Mouse (Mus musculus): ENCODE results near the gene Selplg. TPM values are rescaled to one million over a fixed set of nuclear protein-coding genes. Genes with fewer than 3 reads are reported as not detected.

Selplg gene
- polyA plus RNA-seq, 1 experiment from 2014 or later = 2.5 TPM

DNA sequence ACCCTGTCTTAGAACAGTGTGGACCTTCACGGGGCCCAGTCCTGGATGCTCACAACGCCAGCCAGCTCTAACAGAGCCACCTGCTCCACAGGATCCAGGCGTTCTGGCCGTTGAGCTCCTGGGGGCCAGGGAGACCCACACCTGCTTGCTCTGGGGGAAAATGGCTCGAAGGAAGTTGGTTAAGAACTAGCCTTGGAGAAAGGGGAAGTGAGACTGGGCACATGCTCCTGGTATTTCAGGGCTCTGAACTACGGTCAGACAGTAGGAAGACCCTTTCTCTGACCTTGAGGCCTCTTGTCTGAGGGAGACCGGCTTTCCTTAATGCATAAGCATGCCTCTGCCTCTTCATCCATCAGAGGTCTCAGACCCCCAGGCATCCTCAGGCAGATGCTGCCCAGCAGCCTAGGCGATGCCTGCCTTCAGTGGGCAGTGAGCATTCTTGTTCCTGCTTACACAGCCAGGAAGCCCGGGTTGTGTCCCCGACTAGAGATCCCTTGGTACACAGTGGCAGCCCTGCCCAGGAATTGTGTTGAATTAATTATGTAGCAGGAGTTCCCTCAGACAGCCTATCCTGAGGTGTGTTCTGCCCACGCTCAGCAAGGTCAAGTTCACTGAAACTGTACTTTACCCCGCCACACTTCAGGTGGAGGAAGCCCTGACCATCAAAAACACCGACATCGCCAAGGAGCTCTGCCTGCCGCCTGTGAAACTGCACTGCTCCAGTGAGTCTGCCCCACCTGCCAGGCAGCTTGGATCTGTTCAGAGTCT is 56.1 kb downstream of the Selplg start:
- H3K4me1 ChIP-seq (ENCODE audit: control insufficient read depth, insufficient read depth, low read depth, low read length) = peaks cover 10% of the 10 kb centered on the region
- no peak overlapping the region for H3K4me2 ChIP-seq (ENCODE audit: low read length)
- H3K27ac ChIP-seq (ENCODE audit: low read depth, low read length) = no peak overlapping the region
- WGBS = 88% methylated on average over 15 of the region's 15 CpGs
- H3K27me3 ChIP-seq (replicated peaks; ENCODE audit: control insufficient read depth, insufficient read depth, low read length) = no peaks in the 10 kb centered on the region
- no peak overlapping the region for H3K4me3 ChIP-seq (ENCODE audit: low read length)
- no peak overlapping the region for H3K9ac ChIP-seq (ENCODE audit: low read depth, low read length)
- no peaks in the 10 kb centered on the region for H3K9me3 ChIP-seq (ENCODE audit: control insufficient read depth, low read length)
- no peak for ATAC-seq
- H3K36me3 ChIP-seq (ENCODE audit: control insufficient read depth, insufficient read depth, low read length) = peaks cover 14% of the 10 kb centered on the region; the same call in 1 of the 2 replicates

- H3K9me3 ChIP-seq (ENCODE audit: control insufficient read depth, low read length) = no peaks in the 10 kb centered on the region
- no peak for ATAC-seq
- 92% methylated on average over 10 of the region's 10 CpGs for WGBS
These were observed 56.9 kb downstream of the Selplg start for GRCm38 (mm10) chr5:113775585-113775984.

DNA sequence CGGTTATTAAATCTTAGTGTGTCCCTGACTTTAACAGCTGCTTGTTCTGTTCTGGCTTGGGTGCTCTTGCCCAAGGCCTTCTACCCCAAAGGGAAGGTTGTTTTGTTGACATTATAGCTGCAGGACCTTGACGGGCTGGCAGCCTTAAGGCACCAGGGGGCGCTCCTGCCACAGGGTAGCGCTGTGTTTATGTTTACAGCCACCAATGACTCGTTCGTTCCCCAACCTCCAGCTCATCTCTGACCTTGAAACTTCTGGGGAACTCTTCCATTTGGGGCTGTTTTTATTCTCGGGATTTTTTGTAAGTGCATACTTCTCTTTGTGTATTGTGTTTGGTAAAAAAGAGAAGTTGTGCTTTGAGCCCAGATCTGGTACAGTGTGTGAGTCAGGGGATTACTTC is 58.8 kb downstream of the Selplg start:
- Histone ChIP-seq H3K9ac (ENCODE audit: low read depth, low read length) (no peak overlapping the region), H3K27ac (ENCODE audit: low read depth, low read length) (no peak overlapping the region), H3K36me3 (ENCODE audit: control insufficient read depth, insufficient read depth, low read length) (peaks cover 14% of the 10 kb centered on the region; the same call in 1 of the 2 replicates), H3K9me3 (ENCODE audit: control insufficient read depth, low read length) (no peaks in the 10 kb centered on the region), H3K4me1 (ENCODE audit: control insufficient read depth, insufficient read depth, low read depth, low read length) (peaks cover 27% of the 10 kb centered on the region), H3K4me2 (ENCODE audit: low read length) (peak overlapping the region; percentile 94), H3K27me3 (replicated peaks; ENCODE audit: control insufficient read depth, insufficient read depth, low read length) (no peaks in the 10 kb centered on the region), H3K4me3 (ENCODE audit: low read length) (peak overlapping the region; percentile 91)
- ATAC-seq = no peak
- under 1% methylated on average over 7 of the region's 7 CpGs for WGBS

More at GRCm38 (mm10) chr5:113775585-113775984, 56.9 kb downstream of the Selplg start:
- no peak overlapping the region for H3K4me2 ChIP-seq (ENCODE audit: low read length)
- no peaks in the 10 kb centered on the region for H3K27me3 ChIP-seq (replicated peaks; ENCODE audit: control insufficient read depth, insufficient read depth, low read length)
- H3K4me1 ChIP-seq (ENCODE audit: control insufficient read depth, insufficient read depth, low read depth, low read length) = peaks cover 10% of the 10 kb centered on the region
- H3K36me3 ChIP-seq (ENCODE audit: control insufficient read depth, insufficient read depth, low read length) = peaks cover 14% of the 10 kb centered on the region; the same call in 1 of the 2 replicates
- H3K4me3 ChIP-seq (ENCODE audit: low read length) = no peak overlapping the region
- no peak overlapping the region for H3K27ac ChIP-seq (ENCODE audit: low read depth, low read length)
- H3K9ac ChIP-seq (ENCODE audit: low read depth, low read length) = no peak overlapping the region

DNA sequence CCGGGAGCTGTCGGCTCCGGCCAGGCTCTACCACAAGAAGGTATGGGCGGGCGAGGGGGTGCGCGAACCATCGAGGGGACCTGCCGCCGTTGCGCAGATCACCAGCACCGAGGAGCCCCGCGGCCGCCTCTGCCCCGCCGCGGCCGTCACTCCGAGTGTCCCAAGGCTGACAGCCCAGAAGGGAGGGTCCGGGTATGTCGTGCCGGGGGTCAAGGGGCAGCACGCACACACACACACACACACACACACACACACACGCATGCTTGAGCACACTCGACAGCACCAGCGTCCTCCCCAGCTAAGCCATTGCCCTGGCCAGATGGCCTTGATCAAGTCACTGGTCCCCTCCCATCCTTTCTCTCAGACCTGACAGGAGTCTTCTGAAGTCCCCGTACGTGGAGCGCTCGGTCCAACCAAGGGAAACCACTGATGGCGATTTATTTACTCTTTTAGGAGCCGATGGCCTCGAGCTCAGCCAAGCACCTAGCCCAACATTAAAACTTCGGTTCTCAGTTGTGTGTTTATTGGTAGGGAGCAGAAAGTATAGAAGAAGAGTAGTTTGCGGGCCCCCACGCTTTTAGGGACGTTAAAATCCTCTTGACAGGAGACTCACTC is 59.4 kb downstream of the Selplg start:
- WGBS = 2% methylated on average over 26 of the region's 38 CpGs

DNA sequence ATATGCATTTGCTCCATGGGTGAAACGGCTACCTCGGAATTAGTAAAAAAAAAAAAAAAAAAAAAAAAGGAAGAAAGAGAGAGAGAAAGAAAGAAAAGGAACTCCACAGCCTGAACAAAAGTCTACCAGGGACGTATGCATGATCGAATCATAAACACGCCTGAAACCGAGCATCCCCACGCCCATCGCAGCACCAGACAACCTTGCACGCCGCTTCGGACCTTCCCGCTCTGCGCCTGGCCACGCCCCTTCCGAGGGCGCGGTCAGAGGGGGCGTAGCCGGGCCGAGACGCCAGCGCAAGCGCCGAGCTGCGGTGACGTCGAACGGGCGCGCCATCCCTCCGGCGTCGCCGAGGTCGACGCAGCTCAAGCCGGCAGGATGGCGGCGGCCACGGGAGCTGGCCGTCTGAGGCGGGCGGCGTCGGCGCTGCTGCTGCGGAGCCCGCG is 60.0 kb downstream of the Selplg start, which contains the start of the genes Sart3 and Iscu:
Gene Sart3, minus strand, starts transcription at position 61 of the 446 bp plus-strand sequence.
Gene Iscu, plus strand, starts transcription at position 299 of the 446 bp plus-strand sequence.
- under 1% methylated on average over 39 of the region's 49 CpGs for WGBS
- peak within 1 kb of the TSS; percentile 93 for H3K9ac ChIP-seq (ENCODE audit: low read depth, low read length)

More for the DNA sequence above, 59.4 kb downstream of the Selplg start:
- peak; percentile 50 for ATAC-seq
- H3K9me3 ChIP-seq (ENCODE audit: control insufficient read depth, low read length) = no peaks in the 10 kb centered on the region
- peak overlapping the region; percentile 99 for H3K27ac ChIP-seq (ENCODE audit: low read depth, low read length)
- peaks cover 27% of the 10 kb centered on the region for H3K4me1 ChIP-seq (ENCODE audit: control insufficient read depth, insufficient read depth, low read depth, low read length)
- no peaks in the 10 kb centered on the region for H3K27me3 ChIP-seq (replicated peaks; ENCODE audit: control insufficient read depth, insufficient read depth, low read length)
- H3K36me3 ChIP-seq (ENCODE audit: control insufficient read depth, insufficient read depth, low read length) = peaks cover 16% of the 10 kb centered on the region
- H3K4me3 ChIP-seq (ENCODE audit: low read length) = peak overlapping the region; percentile 91
- H3K4me2 ChIP-seq (ENCODE audit: low read length) = peak overlapping the region; percentile 94
- peak overlapping the region; percentile 93 for H3K9ac ChIP-seq (ENCODE audit: low read depth, low read length)

DNA sequence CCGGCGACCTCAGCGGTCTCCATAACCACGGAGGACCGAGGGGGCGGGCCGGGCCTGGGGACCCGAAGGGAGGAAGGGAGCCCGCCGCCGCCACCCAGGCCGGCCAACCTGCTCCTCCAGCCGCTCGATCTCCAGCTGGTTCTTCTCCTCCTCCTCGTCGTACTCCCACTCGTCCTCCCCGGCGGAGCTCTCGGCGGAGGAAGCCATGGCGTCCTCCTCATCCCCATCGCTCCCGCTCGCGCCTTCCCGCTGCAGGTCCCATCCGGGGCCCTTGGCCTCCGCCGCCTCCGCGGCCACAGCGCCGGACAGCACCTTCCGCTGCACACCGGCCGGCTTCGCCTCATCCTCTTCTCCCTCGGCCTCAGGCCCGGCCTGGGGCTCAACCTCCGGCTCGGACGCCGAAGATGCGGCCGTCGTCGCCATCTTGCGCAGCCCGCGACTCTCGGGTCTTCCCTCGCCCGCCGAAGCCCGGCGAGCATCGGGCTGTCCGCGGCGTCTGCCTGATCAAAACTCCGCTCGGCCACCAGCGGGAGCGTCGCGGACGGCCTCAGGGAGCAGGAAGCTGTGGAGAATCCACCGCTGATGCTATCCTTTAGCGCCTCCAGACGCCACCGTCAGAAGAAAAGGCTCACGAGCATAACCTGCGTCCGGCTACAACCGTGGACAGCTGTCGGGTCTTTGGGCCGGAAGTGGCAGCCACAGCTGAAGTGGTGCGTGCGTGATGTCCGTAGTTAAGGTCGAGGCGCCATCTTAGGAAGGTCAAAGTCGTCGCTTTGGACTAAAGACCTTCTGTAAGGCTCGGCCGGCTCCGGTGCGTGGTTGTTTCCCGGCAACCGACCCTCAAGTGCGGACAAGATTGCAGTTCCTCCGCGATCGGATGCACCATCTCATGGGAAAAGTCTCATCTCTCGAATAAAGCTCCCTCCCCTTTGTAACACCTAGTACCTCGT is 61.0 kb downstream of the Selplg start:
- Histone ChIP-seq H3K9me3 (ENCODE audit: control insufficient read depth, low read length) (no peaks in the 10 kb centered on the region), H3K4me3 (ENCODE audit: low read length) (peak overlapping the region; percentile 91), H3K27me3 (replicated peaks; ENCODE audit: control insufficient read depth, insufficient read depth, low read length) (no peaks in the 10 kb centered on the region), H3K9ac (ENCODE audit: low read depth, low read length) (peak overlapping the region; percentile 93), H3K36me3 (ENCODE audit: control insufficient read depth, insufficient read depth, low read length) (peaks cover 11% of the 10 kb centered on the region), H3K4me2 (ENCODE audit: low read length) (peak overlapping the region; percentile 94), H3K27ac (ENCODE audit: low read depth, low read length) (peak overlapping the region; percentile 99), H3K4me1 (ENCODE audit: control insufficient read depth, insufficient read depth, low read depth, low read length) (peaks cover 27% of the 10 kb centered on the region)
- peak; percentile 80 for ATAC-seq
- under 1% methylated on average over 86 of the region's 97 CpGs for WGBS

More for the DNA sequence above, 60.0 kb downstream of the Selplg start, which contains the start of the genes Sart3 and Iscu:
- H3K27me3 ChIP-seq (replicated peaks; ENCODE audit: control insufficient read depth, insufficient read depth, low read length) = no peaks in the 10 kb centered on the region
- ATAC-seq = peak; percentile 88
- H3K4me2 ChIP-seq (ENCODE audit: low read length) = peak within 1 kb of the TSS; percentile 94
- peaks cover 17% of the 10 kb centered on the region for H3K36me3 ChIP-seq (ENCODE audit: control insufficient read depth, insufficient read depth, low read length)
- peak within 1 kb of the TSS; percentile 99 for H3K27ac ChIP-seq (ENCODE audit: low read depth, low read length)
- H3K9me3 ChIP-seq (ENCODE audit: control insufficient read depth, low read length) = no peaks in the 10 kb centered on the region
- peaks cover 27% of the 10 kb centered on the region for H3K4me1 ChIP-seq (ENCODE audit: control insufficient read depth, insufficient read depth, low read depth, low read length)
- H3K4me3 ChIP-seq (ENCODE audit: low read length) = peak within 1 kb of the TSS; percentile 91

- Histone ChIP-seq H3K27ac (ENCODE audit: low read depth, low read length) (no peak overlapping the region), H3K36me3 (ENCODE audit: control insufficient read depth, insufficient read depth, low read length) (peaks cover 3% of the 10 kb centered on the region), H3K9ac (ENCODE audit: low read depth, low read length) (no peak overlapping the region), H3K4me1 (ENCODE audit: control insufficient read depth, insufficient read depth, low read depth, low read length) (peaks cover 25% of the 10 kb centered on the region), H3K27me3 (replicated peaks; ENCODE audit: control insufficient read depth, insufficient read depth, low read length) (no peaks in the 10 kb centered on the region), H3K4me3 (ENCODE audit: low read length) (no peak overlapping the region), H3K4me2 (ENCODE audit: low read length) (no peak overlapping the region), H3K9me3 (ENCODE audit: control insufficient read depth, low read length) (no peaks in the 10 kb centered on the region)
- WGBS = 88% methylated on average over 8 of the region's 8 CpGs
- no peak for ATAC-seq
These were observed 63.6 kb downstream of the Selplg start for GRCm38 (mm10) chr5:113768806-113769205.

Data from hindbrain, embryonic 16.5 days (tissue).